Mouse (Mus musculus): ENCODE measurements around the gene Ctsh.

DNA sequence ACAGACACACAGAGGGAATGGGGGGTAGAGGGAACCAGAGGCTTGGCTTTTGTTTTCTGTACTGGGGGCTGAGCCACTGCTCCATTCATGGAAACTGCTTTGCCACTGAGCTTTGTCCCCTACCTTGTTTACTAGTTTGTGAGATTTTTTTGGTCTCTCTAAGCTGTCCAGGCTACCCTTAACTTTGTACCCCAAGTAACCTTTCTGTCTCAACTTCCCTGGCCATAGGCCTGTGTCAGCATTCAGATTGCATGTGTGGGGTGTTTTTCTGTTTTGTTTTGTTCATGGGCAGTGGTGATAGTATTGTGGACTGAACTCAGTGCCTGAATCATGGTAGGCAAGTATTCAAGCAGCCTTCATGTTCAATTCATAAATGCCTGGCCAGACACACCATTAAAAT is 54.3 kb downstream of the Ctsh start:
- TF ChIP-seq CTCF (IDR thresholded peaks at IDR 0.05; ENCODE audit: borderline replicate concordance, insufficient read depth, low read depth, low read length) (no peak), POLR2A (IDR thresholded peaks at IDR 0.05; ENCODE audit: borderline replicate concordance, insufficient read depth, low read length) (no peak)
